Mouse (Mus musculus) megakaryocyte progenitor cell, adult 5-6 weeks (primary cell): ENCODE data around the gene Tspear. TPM values are rescaled to one million over a fixed set of nuclear protein-coding genes. Genes with fewer than 3 reads are reported as not detected.

Experiments
- ATAC-seq: replicated peaks from 2 replicates; pipeline ENCODE4 v1.8.0; 2016; ENCODE audit warnings: mild to moderate bottlenecking, moderate TSS enrichment, inconsistent platforms; ENCODE audit not compliant: poor library complexity
- total RNA-seq, 2 experiments: library from RNA; stranded (forward) in 1 of 2; stranded (reverse) in 1 of 2; fragments of 157-497, 149-512 nt in 1 of 2; fragments of 200-1000 nt in 1 of 2; gene quantifications; 2 replicates each; pipeline versions ENCODE4 v1.2.3 to v1.2.4; 2015 to 2017

The Tspear gene
- total RNA-seq, 2 experiments from 2014 or later: 0.96 TPM; not detected in 1

DNA sequence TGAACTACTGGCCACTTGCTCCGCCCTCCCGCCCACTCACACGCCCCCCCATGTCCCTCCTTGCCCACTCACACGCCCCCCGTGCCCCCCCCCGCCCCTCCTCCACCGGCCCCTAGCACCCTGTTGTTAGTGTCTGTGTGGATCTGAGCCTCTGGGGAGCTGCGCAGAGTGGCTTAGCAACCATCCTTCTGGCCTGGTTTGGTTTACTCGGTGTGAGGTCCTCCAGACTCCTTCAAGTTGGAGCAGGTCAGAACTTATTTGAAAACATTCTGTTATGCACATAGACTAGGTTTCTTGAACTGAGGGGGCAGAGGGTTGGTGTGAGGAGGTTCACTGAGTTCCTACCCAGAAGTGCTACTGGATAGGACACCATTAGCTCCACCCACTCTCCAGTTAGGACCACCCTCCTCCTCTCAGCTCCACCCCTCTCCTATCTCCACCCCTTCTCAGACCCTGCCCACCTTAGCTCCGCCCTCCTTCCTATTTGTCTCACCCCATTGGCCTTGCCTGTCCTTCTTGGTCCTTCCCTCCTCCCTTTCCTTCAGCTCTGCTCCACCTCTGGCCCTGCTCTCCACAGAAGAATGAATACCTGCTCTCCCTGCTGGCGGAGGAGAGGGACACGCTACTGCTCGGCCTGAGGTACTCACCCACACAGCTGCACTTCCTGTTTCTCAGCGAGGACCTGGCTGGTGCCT lies 177.8 kb downstream of the Tspear start:
- peak; percentile 98 for ATAC-seq

DNA sequence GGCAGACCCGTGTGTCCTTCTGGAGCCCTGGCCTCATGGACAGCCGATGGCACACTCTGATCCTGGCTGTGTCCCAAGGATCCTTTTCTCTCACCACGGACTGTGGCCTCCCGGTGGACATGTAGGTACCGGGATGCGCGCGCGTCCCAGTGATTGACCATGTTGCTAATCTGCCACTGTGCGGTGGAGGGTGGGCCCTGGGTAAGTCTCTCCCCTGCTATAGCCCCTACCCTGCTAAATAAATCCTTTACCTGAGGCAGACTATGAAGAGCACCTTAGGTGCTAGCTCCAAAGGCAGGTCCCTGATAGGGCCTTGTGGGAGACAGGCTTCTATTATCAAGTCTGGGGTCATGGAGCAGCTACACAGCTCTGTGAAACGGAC lies 178.4 kb downstream of the Tspear start:
- no peak for ATAC-seq

DNA sequence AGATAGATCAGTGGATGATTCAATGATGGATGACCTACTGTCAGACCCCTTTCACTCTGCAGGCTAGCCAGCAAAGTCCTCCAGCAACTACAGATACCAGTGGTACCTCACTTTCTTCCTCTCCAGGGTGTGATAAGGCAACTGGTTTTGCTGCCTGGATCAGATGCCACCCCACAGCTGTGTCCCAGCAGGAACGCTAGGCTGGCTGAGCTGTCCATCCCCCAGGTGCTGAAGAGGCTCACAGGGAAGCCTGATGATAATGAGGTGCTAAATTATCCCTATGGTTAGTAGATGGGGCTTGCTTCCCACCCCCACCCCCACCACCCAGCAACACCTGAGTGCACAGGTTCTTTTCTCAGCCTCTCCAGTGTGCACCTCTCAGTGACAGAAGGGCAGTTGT lies 181.2 kb downstream of the Tspear start:
- ATAC-seq: no peak

DNA sequence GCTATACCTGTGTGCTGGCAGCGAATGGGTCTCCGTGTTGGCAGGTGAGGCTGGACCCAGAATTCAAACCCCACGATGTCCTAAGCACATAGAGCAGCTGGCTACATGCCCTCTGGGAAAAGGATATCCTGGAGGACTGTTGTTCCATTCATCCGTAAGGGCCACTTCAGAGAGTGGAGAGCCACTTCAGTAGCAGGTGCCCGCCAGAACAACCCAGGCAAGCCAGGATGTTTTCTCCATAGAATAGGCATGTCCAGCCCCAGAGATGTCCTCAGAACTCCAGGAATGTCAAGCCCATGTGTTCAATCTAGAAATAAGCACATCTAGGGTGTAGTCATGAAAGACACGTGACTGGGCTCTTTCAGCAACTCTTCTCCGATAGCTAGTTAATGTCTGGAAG lies 183.3 kb downstream of the Tspear start:
- ATAC-seq: no peak

DNA sequence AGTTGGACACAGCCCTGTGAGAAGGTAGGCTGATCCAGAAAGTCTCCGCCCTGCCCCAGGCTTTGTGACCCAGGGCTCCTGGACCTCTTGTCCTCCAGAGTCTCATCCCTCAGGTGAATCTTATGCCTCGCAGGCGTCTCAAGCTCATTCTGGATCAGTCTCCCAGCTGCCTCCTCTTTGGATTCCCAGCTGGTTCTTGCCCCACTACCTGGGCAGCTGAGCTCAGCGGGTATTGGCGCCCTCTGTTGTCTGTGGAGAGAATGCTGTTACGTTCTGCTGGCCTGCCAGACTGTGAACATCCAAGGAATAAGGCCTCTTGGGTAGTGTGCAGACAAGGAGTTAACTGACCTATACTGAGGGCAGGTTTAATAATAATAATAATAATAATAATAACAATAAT lies 192.6 kb downstream of the Tspear start:
- peak; percentile 60 for ATAC-seq

DNA sequence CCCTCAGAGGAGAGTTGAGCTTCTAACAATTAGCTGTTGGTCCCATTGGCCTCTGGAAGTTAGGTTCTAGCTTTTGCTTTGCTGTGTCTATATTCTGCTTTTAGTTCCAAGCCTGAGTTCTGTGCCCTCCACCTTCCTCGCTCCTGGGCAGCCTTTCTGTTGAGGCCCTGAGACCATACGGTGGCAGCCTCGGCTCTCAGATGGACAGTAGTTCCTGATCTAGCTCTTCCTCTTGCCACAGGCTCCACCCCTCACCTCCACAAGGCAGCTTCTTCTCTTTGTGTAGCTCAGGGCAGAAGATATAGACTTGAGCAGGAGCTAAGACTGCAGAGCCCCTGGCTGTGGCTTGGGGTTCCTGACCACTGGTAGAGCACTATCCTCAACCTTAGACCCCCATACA lies 193.9 kb downstream of the Tspear start:
- peak; percentile 66 for ATAC-seq

DNA sequence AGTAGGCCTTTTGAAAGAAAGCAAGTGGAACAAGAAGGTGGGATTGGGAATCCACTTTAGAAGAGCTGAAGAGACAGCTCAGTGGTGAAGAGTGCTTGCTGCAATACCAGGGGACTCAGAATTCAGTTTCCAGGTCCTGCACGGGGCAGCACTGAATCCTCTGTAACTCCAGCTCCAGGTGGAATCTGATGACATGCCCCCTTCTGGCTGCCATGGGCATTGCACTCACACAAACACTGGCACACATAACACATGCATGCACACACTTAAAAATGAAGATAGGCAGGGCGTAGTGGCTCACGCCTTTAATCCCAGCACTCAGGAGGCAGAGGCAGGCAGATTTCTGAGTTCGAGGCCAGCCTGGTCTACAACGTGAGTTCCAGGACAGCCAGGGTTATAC lies 196.2 kb downstream of the Tspear start:
- no peak for ATAC-seq

DNA sequence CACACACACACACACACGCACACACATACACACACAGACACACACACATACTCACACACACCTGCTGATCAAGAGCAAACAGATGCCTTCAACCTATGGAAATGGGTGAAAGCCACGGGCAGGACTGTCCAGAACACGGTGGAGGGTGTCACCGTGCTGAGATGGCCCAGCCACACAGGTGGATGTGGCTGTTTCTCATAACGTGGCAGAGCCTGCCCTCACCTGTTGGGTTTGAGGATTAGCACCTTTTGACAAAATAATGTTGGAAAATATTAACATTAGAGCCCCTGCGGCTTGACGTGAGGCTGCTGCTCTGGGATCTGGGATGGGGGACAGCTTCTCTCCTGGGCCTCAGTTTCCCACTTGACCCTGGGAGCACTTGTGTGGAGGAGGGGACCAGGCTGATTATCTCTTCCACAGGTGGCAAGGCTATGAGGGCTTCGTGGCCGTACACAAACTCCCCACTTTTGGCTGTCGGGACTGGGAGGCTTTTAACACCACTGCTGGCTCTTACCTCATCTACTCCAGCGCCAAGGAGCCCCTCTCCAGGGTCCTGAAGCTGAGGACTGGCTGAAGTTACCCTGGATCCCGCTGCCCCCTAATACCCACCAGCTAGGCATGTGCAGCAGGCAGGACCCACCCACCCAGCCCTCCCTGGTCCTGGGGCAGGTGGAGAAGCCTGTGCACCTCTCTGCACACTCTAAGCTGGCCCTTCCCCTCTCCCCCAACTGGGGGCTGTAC lies 199.8 kb downstream of the Tspear start:
- no peak for ATAC-seq

DNA sequence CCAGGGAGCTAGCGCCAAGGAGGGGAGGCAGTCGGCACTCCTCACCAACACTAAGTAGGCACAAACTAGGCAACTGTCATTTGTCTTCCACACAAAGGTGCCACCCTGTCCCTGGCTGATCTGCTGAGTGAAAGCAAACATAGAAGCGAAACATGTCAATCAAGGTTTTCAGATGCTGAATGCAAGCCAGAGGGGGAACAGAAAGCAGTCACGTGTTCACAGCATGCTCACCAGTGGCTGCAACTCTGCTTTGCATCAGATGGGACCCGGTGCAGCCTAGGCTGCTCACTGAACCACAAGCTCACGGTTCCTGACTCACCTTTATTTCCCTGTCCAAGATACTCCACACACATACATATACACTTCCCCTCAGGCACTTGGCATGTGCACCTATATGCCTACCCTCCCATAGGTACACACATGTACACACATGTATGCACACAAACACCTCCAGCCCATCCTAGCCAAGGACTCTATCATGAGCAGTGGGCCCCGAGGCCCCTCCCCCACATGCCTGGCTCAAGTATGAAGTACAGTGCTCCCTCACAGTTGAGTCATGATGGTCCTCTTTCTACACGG lies 204.7 kb downstream of the Tspear start:
- 0 out of 2 replicates have a peak, but pooled peaks have one; percentile 6 for ATAC-seq

DNA sequence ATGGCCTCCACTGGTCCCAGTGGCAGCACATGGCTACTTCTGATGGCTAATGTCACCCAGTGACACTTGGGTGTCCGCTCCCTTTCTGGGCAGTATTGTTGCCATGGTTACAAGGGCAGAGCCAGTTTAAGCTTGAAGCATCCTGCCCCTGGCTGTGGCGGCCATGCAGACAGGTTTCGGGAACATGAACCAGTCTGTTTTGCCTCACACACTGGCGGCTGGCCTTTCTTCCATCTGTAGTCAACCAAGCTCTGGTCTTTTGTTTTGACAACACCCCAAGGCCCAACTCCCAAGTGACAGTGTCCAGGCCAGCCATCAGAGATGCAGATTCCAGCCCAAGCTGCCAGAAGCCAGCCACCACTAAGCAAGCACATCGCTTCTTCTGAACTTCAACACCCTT lies 209.2 kb downstream of the Tspear start:
- ATAC-seq: no peak

DNA sequence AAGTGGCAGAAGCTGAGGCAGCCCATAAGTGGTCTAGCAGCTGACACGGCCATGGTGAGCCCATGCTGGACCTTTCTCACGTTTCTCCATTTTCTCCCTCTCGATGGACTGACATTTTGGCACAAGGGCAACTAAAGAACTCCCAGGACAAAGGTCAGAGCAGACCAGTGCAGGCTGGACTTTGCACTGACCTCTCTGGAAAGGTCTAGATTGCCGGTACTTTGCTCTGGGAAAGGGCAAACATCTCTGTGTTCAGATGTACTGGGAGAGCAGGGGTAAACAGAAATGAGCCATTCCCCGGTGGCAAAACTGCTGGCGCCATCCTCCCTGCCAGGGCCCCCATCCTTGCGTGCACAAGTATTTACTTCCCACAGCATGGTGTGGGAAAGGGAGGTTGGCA lies 213.8 kb downstream of the Tspear start:
- no peak for ATAC-seq

DNA sequence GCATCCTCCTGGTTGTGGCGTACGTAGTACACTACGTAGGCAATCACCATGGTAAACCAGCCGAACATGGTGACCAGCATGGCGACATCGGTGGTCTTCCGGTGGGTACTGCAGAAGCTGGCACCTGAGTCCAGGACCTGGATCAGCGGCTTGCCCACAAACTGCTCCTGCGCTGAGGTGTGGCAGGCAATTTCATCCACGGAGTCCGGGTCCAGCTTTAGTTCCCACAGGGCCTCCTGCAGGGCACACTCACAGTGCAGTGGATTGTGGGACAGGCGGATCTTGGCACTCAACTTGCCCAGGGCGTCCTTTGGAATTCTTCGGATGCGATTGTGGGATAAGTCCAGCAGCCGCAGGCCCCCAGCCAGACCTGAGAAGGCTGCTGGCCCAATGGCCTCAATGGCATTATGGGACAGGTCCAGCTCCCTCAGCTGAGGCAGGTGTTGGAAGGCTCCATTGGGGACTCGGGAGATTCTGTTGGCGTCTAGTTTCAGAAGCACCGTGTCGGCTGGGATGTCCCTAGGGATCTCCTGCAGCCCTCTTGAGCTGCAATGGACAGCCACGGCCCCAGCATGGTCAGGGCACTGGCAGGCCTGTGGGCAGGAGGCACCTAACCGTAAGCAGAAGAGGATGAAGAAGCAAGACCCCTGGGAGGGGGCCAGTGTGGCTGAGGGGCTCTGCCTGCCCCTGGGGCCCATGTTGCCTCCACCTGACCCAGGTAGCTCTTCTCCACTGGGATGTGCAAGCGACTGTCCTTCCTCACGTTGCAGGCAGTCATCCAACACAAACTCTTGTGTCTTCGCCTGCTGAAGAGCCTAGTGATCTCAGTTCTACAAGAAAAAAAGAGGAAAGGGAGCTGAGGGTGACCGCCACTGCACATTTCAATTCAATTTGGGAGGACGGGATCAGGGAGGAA lies 214.8 kb downstream of the Tspear start:
- no peak for ATAC-seq

DNA sequence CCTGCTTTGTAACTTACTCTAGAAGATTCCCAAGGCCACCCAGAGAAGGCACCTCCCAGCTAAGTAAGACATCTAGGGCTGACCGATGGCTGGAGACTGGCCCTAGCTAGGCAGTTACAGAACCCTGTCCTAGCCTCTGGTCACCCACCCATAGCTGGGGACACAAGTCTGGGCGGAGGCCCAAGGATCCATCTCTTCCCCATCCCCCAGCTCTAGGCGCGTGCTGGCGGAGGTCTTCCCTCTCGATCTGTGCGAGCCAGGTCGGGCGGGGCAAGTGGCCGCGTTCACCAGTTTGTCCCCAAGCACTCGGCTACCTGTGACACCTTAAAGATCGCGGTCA lies 215.5 kb downstream of the Tspear start:
- ATAC-seq: 0 out of 2 replicates have a peak, but pooled peaks have one; percentile 2

DNA sequence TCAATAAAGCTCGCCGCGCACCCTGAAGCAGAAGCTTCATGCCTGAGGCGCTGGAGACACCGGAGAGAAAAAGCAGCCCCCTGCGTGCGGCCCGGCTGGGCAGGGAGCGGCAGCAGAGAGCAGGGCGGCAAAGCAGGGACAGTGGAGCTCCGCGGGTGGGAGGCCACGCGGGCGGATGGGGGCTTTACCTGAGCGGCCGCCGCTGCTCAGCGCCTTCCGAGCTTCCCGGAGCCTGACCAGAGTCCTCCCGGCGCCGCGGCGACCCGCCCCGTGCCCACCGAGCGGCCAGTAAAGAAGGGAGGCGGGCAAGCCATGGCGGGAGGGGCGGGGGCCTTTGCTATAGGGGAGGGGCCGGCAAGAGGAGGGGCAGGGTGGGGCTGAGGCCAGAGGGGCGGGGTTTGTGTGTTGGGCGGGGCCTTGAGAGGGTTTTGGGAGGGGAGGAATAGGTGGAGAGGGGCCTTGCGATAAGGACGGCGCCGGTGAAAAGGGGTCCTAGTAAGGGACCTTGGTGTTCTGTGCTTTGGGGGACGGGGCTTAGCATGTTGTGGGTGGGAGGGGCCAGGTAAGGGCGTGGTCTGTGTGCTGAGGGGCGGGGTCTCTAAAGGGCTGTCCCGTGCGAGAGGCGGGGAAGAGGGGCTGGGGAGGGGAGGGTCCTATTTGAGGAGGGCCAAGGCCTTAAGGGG lies 216.0 kb downstream of the Tspear start, which contains the start of gene Lrrc3:
Gene Lrrc3 (minus strand): TSS at position 326 of the 683 bp plus-strand sequence.
- ATAC-seq: peak; percentile 56

DNA sequence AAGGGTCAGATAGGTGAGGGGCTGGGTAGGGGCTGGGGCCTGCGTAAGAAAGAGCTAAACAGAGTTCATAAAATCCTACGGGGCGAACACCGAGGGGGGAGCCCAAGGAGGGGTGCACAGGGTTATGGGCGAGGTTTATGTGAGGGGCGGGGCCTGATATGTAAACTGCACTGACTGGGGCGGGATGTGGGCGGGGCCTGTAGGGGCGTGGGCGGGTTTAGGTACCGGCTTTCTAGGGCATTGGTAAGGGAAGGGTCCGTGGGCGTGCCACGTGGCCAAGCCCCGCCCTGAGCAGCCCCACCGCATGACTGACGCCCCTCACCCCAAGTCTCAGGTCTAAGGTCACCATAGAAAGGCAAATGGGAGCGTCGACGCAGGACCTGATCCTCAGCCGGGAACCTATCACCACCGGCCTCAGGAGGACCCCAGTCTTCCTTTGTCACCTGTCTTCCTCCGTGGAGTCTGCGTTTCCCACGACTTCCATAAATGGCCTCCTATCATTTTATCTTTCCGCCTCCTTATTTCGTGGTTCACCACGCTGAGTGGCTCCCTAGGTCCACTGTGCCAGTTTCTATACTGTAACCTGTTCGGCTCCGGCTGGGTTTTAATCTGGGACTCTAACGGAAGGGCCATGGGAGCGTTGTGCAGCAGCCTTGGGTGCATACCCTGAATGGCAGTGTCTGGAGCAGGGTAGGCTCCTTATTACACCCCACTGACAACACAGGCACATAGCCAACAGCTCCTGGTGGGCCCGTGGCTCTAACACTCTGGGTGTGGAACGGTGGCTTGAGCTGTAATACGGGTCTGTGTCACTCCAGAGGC lies 216.7 kb downstream of the Tspear start:
- ATAC-seq: peak; percentile 59

DNA sequence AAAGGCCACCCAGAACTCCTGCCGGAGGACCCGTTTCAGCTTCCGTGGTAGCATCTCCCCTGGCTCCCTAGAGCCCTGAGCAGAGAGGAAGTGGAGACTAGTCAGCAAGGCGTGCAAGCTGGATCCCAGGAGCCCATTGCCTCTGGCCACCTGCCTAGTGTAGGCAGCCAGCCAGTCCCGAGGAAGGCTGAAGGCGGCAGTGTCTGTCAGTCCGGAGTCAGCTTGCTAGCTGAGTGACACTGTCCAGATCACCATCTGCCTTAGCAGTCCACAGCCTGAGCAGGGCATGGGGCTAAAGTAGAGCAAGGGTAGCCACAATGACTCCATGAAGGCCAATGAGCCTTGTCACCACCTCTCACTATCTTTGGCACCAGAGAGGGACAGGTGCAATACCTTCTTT lies 226.2 kb downstream of the Tspear start:
- ATAC-seq: no peak

DNA sequence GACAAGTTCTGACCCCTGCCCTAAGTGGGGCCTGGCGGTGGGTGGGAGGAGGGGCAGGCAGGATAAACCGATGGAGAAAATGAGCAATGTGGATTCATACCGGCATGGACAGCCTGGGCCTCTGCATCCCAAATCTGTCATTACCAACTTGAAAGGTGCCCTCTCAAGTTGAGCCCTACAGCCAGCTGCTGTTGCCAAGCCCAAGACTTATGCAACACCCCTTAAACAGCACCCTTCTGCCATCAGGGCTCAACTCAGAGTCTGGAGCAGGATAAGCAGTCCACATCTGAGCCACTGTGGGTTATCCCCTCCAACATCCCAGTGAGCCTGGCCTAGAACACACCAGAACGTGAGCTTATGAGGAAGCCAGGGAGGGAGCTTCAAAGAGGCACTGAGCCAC lies 226.9 kb downstream of the Tspear start:
- no peak for ATAC-seq

DNA sequence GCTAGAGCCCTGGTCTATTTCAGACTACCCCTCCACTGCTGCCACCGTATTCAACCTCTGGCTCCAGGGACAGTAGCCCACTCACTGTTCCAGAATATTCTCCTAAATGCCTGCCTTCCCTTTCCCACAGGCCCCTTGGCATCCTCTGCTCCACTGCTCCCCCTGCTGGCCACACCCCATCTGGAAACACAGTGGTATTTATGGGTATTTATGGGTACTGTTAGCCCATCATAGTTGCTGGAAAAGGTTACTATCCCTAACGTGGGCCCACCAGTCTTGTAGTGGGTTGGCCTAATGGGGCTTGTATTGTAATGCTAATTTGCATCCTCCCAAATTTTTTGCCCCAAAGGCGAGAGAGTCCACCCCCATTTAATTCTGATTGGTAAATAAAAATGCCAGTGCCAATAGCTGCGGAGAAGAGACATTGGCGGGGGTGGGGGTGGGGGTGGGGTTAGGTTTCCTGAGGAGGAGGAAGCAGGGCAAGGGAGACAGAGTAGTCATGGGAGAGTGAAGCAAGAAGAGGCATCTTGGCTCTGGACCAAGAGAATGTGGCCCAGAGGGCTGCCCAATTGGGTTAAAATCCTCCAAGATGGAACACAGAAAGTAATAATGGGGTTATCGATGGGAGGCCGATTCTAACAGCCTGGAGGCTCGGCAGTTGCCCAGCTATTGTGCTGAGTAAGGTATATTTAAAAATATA lies 230.4 kb downstream of the Tspear start:
- peak; percentile 85 for ATAC-seq

DNA sequence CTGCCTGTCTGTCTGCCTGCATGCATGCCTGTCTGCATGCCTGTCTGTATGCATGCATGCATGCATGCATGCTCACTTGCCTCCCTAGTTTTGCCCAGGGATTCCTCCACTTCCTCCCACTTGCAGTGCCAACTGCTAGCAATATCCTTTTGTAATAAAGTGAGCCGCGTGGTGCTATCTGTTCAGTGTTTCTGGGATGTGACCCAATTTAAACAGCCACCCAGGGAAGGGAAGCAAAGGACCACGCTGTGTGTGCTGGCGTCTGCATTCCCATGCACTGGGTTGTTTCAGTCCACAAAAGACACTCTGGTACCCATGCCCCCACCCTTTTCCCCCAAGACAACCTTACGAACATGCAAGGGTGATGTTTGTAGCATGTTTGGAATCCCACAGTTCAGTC lies 234.6 kb downstream of the Tspear start:
- no peak for ATAC-seq
